Mouse (Mus musculus) heart, adult 2 months (tissue): ENCODE measurements at regions not wholly inside any gene's neighbourhood (a gene's known extent, or its start where the extent isn't known, plus 50 kb on each side); places are given as distances from the start of the nearest gene placed in this dataset.

Experiments used
- CTCF ChIP-seq: fragments of 200-600 bp; IDR thresholded peaks from 2 replicates; pipeline ENCODE4 v1.8.1; 2022; ENCODE audit warnings: antibody characterized with exemption, mild to moderate bottlenecking, moderate library complexity
- EP300 ChIP-seq: fragments of 200-500 bp; IDR thresholded peaks from 2 replicates; pipeline ENCODE4 v1.6.1; 2011; ENCODE audit warnings: low read depth, low read length, control low read depth; ENCODE audit not compliant: insufficient read depth
- POLR2A ChIP-seq: fragments of 200-500 bp; IDR thresholded peaks from 2 replicates; pipeline ENCODE4 v1.6.1; 2011; ENCODE audit warnings: mild to moderate bottlenecking, low read depth, low read length, control low read depth; ENCODE audit not compliant: insufficient read depth

- no peak for TF ChIP-seq EP300
- TF ChIP-seq CTCF = no peak
- no peak for TF ChIP-seq POLR2A
Observed at GRCm38 (mm10) chr13:82888755-82889154, 615.1 kb upstream of the Mef2c start.
